Mouse (Mus musculus): ENCODE measurements around the gene Krt20. TPM values are rescaled to one million over a fixed set of nuclear protein-coding genes. Genes with fewer than 3 reads are reported as not detected.

Gene Krt20
- total and polyA plus RNA-seq, 2 experiments from 2014 or later: 0.11 TPM; not detected in 1

- no peaks in the 10 kb centered on the region for H3K27me3 ChIP-seq (ENCODE audit: insufficient read depth, low read length)
Observed at GRCm38 (mm10) chr11:99388661-99389060, 49.3 kb downstream of the Krt20 start.

GRCm38 (mm10) chr11:99385813-99386721 is 51.9 kb downstream of the Krt20 start:
- Histone ChIP-seq H3K27me3 (ENCODE audit: insufficient read depth, low read length) (no peaks in the 10 kb centered on the region), H3K9me3 (ENCODE audit: low read length) (no peaks in the 10 kb centered on the region), H3K36me3 (ENCODE audit: insufficient read depth, low read length) (no peaks in the 10 kb centered on the region), H3K4me2 (ENCODE audit: low read depth, low read length) (peak overlapping the region; percentile 69), H3K4me3 (ENCODE audit: low read length) (peak overlapping the region; percentile 55), H3K27ac (peak overlapping the region; percentile 93), H3K4me1 (ENCODE audit: insufficient read depth, low read length) (no peaks in the 10 kb centered on the region), H3K9ac (replicated peaks; ENCODE audit: low read length) (peak overlapping the region; percentile 62)
- 1% methylated on average over 71 of the region's 71 CpGs for WGBS
- peak; percentile 92 for DNase-seq (ENCODE audit: low spot score)
- peak; percentile 93 for ATAC-seq
- TF ChIP-seq CTCF (IDR thresholded peaks at IDR 0.05; ENCODE audit: low read depth): no peak

More at GRCm38 (mm10) chr11:99388661-99389060, 49.3 kb downstream of the Krt20 start:
- no peak overlapping the region for H3K9ac ChIP-seq (replicated peaks; ENCODE audit: low read length)
- H3K36me3 ChIP-seq (ENCODE audit: insufficient read depth, low read length): no peaks in the 10 kb centered on the region
- no peaks in the 10 kb centered on the region for H3K4me1 ChIP-seq (ENCODE audit: insufficient read depth, low read length)
- H3K9me3 ChIP-seq (ENCODE audit: low read length): no peaks in the 10 kb centered on the region
- H3K4me2 ChIP-seq (ENCODE audit: low read depth, low read length): no peak overlapping the region
- no peak for DNase-seq (ENCODE audit: low spot score)
- TF ChIP-seq CTCF (IDR thresholded peaks at IDR 0.05; ENCODE audit: low read depth): no peak
- WGBS: 95% methylated on average over 18 of the region's 18 CpGs
- ATAC-seq: no peak
- H3K4me3 ChIP-seq (ENCODE audit: low read length): no peak overlapping the region
- H3K27ac ChIP-seq: no peak overlapping the region

GRCm38 (mm10) chr11:99379568-99379967 is 58.4 kb downstream of the Krt20 start:
- Histone ChIP-seq H3K9me3 (ENCODE audit: low read length) (no peaks in the 10 kb centered on the region), H3K4me3 (ENCODE audit: low read length) (no peak overlapping the region), H3K4me2 (ENCODE audit: low read depth, low read length) (no peak overlapping the region), H3K9ac (replicated peaks; ENCODE audit: low read length) (no peak overlapping the region), H3K27me3 (ENCODE audit: insufficient read depth, low read length) (no peaks in the 10 kb centered on the region; the same call in 1 of the 2 replicates), H3K27ac (no peak overlapping the region), H3K4me1 (ENCODE audit: insufficient read depth, low read length) (no peaks in the 10 kb centered on the region), H3K36me3 (ENCODE audit: insufficient read depth, low read length) (no peaks in the 10 kb centered on the region)
- DNase-seq (ENCODE audit: low spot score): peak; percentile 83
- WGBS: 16% methylated on average over 5 of the region's 5 CpGs
- ATAC-seq: no peak
- TF ChIP-seq CTCF (IDR thresholded peaks at IDR 0.05; ENCODE audit: low read depth): peak; percentile 92

Other genes with a start within 250 kb of the Krt20 start
- gene Smarce1, start 207.1 kb downstream of the Krt20 start, total RNA-seq (2014; rRNA removed): 60.6 and 66.7 TPM in 2 replicates
- gene Smarce1, start 207.1 kb downstream of the Krt20 start, polyA plus RNA-seq (2015; fragmentation: Nextera tagmentation; extraction: Ambion mirVana): 186 and 188 TPM in 2 replicates
- 9.0 and 10.7 TPM in 2 replicates for gene Krt222, start 194.1 kb downstream of the Krt20 start, total RNA-seq (2014; rRNA removed)
- 12.8 and 12.9 TPM in 2 replicates for gene Krt222, start 194.1 kb downstream of the Krt20 start, polyA plus RNA-seq (2015; fragmentation: Nextera tagmentation; extraction: Ambion mirVana)
- gene Krt24, start 152.9 kb downstream of the Krt20 start, total RNA-seq (2014; rRNA removed): not detected in 2 replicates
- gene Krt24, start 152.9 kb downstream of the Krt20 start, polyA plus RNA-seq (2015; fragmentation: Nextera tagmentation; extraction: Ambion mirVana): 0.23 and 0.32 TPM in 2 replicates
- gene Krt25, start 115.2 kb downstream of the Krt20 start, total RNA-seq (2014; rRNA removed): 1.3 and 1.4 TPM in 2 replicates
- gene Krt25, start 115.2 kb downstream of the Krt20 start, polyA plus RNA-seq (2015; fragmentation: Nextera tagmentation; extraction: Ambion mirVana): 1.3 and 1.4 TPM in 2 replicates
- gene Krt26, start 100.2 kb downstream of the Krt20 start, total RNA-seq (2014; rRNA removed): 0.50 and 0.99 TPM in 2 replicates
- 0.50 and 0.79 TPM in 2 replicates for gene Krt26, start 100.2 kb downstream of the Krt20 start, polyA plus RNA-seq (2015; fragmentation: Nextera tagmentation; extraction: Ambion mirVana)
- gene Krt27, start 87.0 kb downstream of the Krt20 start, total RNA-seq (2014; rRNA removed): 0.40 and 0.89 TPM in 2 replicates
- gene Krt27, start 87.0 kb downstream of the Krt20 start, polyA plus RNA-seq (2015; fragmentation: Nextera tagmentation; extraction: Ambion mirVana): 0.34 and 0.35 TPM in 2 replicates
- 0.05 and 0.75 TPM in 2 replicates for gene Krt28, start 63.2 kb downstream of the Krt20 start, total RNA-seq (2014; rRNA removed)
- 0.58 and 0.67 TPM in 2 replicates for gene Krt28, start 63.2 kb downstream of the Krt20 start, polyA plus RNA-seq (2015; fragmentation: Nextera tagmentation; extraction: Ambion mirVana)
- gene Krt10, start 48.8 kb downstream of the Krt20 start, total RNA-seq (2014; rRNA removed): 1.7 and 1.9 TPM in 2 replicates
- 40.4 and 45.1 TPM in 2 replicates for gene Krt10, start 48.8 kb downstream of the Krt20 start, polyA plus RNA-seq (2015; fragmentation: Nextera tagmentation; extraction: Ambion mirVana)
- gene Krt12, start 15.9 kb downstream of the Krt20 start, total RNA-seq (2014; rRNA removed): 0.68 TPM in 2 replicates
- 0.50 and 0.53 TPM in 2 replicates for gene Krt12, start 15.9 kb downstream of the Krt20 start, polyA plus RNA-seq (2015; fragmentation: Nextera tagmentation; extraction: Ambion mirVana)
- not detected in 2 replicates for gene Krt23, start 55.0 kb upstream of the Krt20 start, total RNA-seq (2014; rRNA removed)
- gene Krt23, start 55.0 kb upstream of the Krt20 start, polyA plus RNA-seq (2015; fragmentation: Nextera tagmentation; extraction: Ambion mirVana): 0.40 and 0.41 TPM in 2 replicates
- gene Krt39, start 83.2 kb upstream of the Krt20 start, total RNA-seq (2014; rRNA removed): not detected in 2 replicates
- gene Krt39, start 83.2 kb upstream of the Krt20 start, polyA plus RNA-seq (2015; fragmentation: Nextera tagmentation; extraction: Ambion mirVana): not detected in 2 replicates
- gene Krt40, start 105.0 kb upstream of the Krt20 start, total RNA-seq (2014; rRNA removed): not detected in 2 replicates
- not detected in 2 replicates for gene Krt40, start 105.0 kb upstream of the Krt20 start, polyA plus RNA-seq (2015; fragmentation: Nextera tagmentation; extraction: Ambion mirVana)
- not detected in 2 replicates for gene Krtap3-3, start 112.7 kb upstream of the Krt20 start, total RNA-seq (2014; rRNA removed)
- gene Krtap3-3, start 112.7 kb upstream of the Krt20 start, polyA plus RNA-seq (2015; fragmentation: Nextera tagmentation; extraction: Ambion mirVana): not detected in 2 replicates
- gene Krtap3-2, start 118.7 kb upstream of the Krt20 start, total RNA-seq (2014; rRNA removed): not detected in 2 replicates
- gene Krtap3-2, start 118.7 kb upstream of the Krt20 start, polyA plus RNA-seq (2015; fragmentation: Nextera tagmentation; extraction: Ambion mirVana): not detected in 2 replicates
- not detected in 2 replicates for gene Gm11939, start 121.3 kb upstream of the Krt20 start, total RNA-seq (2014; rRNA removed)
- gene Gm11939, start 121.3 kb upstream of the Krt20 start, polyA plus RNA-seq (2015; fragmentation: Nextera tagmentation; extraction: Ambion mirVana): not detected in 2 replicates
- gene Krtap3-1, start 128.5 kb upstream of the Krt20 start, total RNA-seq (2014; rRNA removed): not detected in 2 replicates
- not detected in 2 replicates for gene Krtap3-1, start 128.5 kb upstream of the Krt20 start, polyA plus RNA-seq (2015; fragmentation: Nextera tagmentation; extraction: Ambion mirVana)
- not detected in 2 replicates for gene Krtap1-5, start 142.9 kb upstream of the Krt20 start, total RNA-seq (2014; rRNA removed)
- gene Krtap1-5, start 142.9 kb upstream of the Krt20 start, polyA plus RNA-seq (2015; fragmentation: Nextera tagmentation; extraction: Ambion mirVana): not detected in 2 replicates
- gene Krtap1-4, start 145.5 kb upstream of the Krt20 start, total RNA-seq (2014; rRNA removed): not detected in 2 replicates
- gene Krtap1-4, start 145.5 kb upstream of the Krt20 start, polyA plus RNA-seq (2015; fragmentation: Nextera tagmentation; extraction: Ambion mirVana): not detected in 2 replicates
- gene Krtap1-3, start 153.2 kb upstream of the Krt20 start, total RNA-seq (2014; rRNA removed): not detected in 2 replicates
- gene Krtap1-3, start 153.2 kb upstream of the Krt20 start, polyA plus RNA-seq (2015; fragmentation: Nextera tagmentation; extraction: Ambion mirVana): not detected in 2 replicates
- not detected in 2 replicates for gene Krtap9-3, start 160.0 kb upstream of the Krt20 start, total RNA-seq (2014; rRNA removed)
- not detected in 2 replicates for gene Krtap9-3, start 160.0 kb upstream of the Krt20 start, polyA plus RNA-seq (2015; fragmentation: Nextera tagmentation; extraction: Ambion mirVana)
- gene Gm11938, start 165.2 kb upstream of the Krt20 start, total RNA-seq (2014; rRNA removed): not detected in 2 replicates
- not detected in 2 replicates for gene Gm11938, start 165.2 kb upstream of the Krt20 start, polyA plus RNA-seq (2015; fragmentation: Nextera tagmentation; extraction: Ambion mirVana)
- not detected in 2 replicates for gene Gm11937, start 172.0 kb upstream of the Krt20 start, total RNA-seq (2014; rRNA removed)
- not detected in 2 replicates for gene Gm11937, start 172.0 kb upstream of the Krt20 start, polyA plus RNA-seq (2015; fragmentation: Nextera tagmentation; extraction: Ambion mirVana)
- 2.8 TPM in 1 of 2 replicates, not detected in the other for gene Krtap2-4, start 176.7 kb upstream of the Krt20 start, total RNA-seq (2014; rRNA removed)
- gene Krtap2-4, start 176.7 kb upstream of the Krt20 start, polyA plus RNA-seq (2015; fragmentation: Nextera tagmentation; extraction: Ambion mirVana): not detected in 2 replicates
- gene Gm11562, start 182.3 kb upstream of the Krt20 start, total RNA-seq (2014; rRNA removed): not detected in 2 replicates
- gene Gm11562, start 182.3 kb upstream of the Krt20 start, polyA plus RNA-seq (2015; fragmentation: Nextera tagmentation; extraction: Ambion mirVana): not detected in 2 replicates
- not detected in 2 replicates for gene Krtap4-1, start 190.1 kb upstream of the Krt20 start, total RNA-seq (2014; rRNA removed)
- gene Krtap4-1, start 190.1 kb upstream of the Krt20 start, polyA plus RNA-seq (2015; fragmentation: Nextera tagmentation; extraction: Ambion mirVana): not detected in 2 replicates
- gene Krtap4-2, start 196.9 kb upstream of the Krt20 start, total RNA-seq (2014; rRNA removed): not detected in 2 replicates
- not detected in 2 replicates for gene Krtap4-2, start 196.9 kb upstream of the Krt20 start, polyA plus RNA-seq (2015; fragmentation: Nextera tagmentation; extraction: Ambion mirVana)
- gene Krtap4-7, start 205.9 kb upstream of the Krt20 start, total RNA-seq (2014; rRNA removed): not detected in 2 replicates
- gene Krtap4-7, start 205.9 kb upstream of the Krt20 start, polyA plus RNA-seq (2015; fragmentation: Nextera tagmentation; extraction: Ambion mirVana): not detected in 2 replicates
- gene Gm11555, start 212.1 kb upstream of the Krt20 start, total RNA-seq (2014; rRNA removed): not detected in 2 replicates
- not detected in 2 replicates for gene Gm11555, start 212.1 kb upstream of the Krt20 start, polyA plus RNA-seq (2015; fragmentation: Nextera tagmentation; extraction: Ambion mirVana)
- gene Gm11563, start 220.8 kb upstream of the Krt20 start, total RNA-seq (2014; rRNA removed): not detected in 2 replicates
- not detected in 2 replicates for gene Gm11563, start 220.8 kb upstream of the Krt20 start, polyA plus RNA-seq (2015; fragmentation: Nextera tagmentation; extraction: Ambion mirVana)
- not detected in 2 replicates for gene Krtap4-6, start 227.8 kb upstream of the Krt20 start, total RNA-seq (2014; rRNA removed)
- gene Krtap4-6, start 227.8 kb upstream of the Krt20 start, polyA plus RNA-seq (2015; fragmentation: Nextera tagmentation; extraction: Ambion mirVana): not detected in 2 replicates